Mouse (Mus musculus): ENCODE measurements around the gene Gatad2b. TPM values are rescaled to one million over a fixed set of nuclear protein-coding genes. Genes with fewer than 3 reads are reported as not detected.

Gatad2b gene
- 10 to 100 TPM; 63.0 to 70.9 TPM for total RNA-seq (2023)

DNA sequence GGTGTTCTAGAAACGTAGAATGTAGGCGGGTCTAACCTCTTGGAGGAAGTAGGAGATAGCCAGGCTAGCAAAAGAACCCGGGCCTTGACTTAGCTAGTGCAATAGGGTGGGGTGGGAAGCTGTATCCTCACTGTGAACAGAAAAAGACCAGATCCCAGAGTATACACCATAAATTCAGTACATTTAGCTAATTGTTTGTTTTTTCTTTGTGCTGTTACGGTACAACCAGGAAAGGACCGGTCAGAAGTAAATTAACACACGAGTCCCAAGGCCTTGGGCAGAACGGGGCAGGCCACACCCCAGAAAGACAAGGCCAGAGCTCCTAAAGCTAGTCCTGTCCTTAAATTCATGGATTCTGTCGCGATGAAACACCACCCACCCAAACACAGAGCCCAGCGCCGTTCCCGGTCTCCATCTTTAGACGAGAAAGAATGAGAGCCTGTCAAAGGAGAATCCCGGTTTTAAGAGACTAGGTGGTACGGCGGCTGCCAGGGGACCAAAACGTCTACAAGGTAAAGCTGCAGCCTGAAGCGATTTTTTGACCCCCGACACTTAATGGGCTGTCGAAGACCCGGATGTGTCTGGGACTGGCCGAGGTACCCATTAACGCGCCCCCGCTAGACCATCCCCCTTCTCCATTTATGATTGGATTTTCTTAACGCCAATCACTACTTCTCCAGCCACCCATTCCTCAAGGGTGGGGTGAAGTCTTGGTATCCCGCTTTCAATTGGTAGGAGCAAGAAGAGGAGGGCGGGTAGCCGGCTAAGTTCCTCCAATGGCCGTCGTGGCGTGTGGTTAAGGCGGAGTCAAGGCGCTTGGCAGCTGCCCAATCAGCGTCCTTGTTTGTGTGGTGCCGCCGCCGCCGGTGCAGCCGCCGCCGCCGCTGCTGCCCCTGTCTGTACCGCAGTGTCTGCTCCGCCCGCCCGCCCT is at the start of gene Gatad2b:
Gene Gatad2b, plus strand, starts transcription at position 834 of the 931 bp plus-strand sequence.

DNA sequence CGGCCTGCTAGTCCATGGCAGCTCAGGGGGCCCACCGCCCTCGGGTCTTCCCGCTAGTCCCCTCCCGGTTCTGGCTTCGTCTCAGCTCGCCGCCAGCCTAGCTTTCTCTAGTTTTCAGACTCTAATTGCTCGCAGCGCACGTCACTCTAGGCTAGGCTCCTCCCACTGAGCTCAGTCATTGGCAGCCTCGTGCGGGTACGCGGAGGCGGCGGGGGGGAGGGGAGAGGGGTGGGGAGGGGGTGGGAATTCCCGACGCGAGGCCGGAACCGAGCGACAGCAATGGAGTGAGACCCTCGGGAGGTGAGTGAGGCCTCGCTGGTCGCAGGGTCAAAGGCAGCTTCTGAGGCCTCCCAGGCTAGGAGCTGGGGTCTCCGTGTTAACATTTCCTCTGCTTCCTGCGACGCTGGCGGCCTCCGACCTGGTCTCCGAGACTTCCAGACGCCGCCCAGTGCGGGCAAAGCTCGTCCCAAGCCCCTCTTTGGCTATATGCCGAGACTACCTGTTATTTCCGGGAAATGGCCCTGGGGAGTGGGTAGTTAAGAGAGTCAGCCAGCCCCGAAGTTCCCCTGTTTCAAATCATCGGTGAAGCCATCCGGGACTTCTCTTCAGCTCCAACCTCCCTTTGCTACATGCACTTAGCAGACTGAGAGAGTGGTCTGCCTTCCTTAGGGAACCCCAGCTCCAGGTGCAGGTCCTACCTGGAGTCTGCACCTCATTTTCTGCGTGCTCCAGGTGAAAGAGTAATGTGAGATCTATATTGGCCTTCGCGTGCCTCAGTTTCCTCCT is 44.8 kb upstream of the Gatad2b start, which contains the start of gene Slc39a1:
Gene Slc39a1, plus strand, starts transcription at position 213 of the 786 bp plus-strand sequence.

DNA sequence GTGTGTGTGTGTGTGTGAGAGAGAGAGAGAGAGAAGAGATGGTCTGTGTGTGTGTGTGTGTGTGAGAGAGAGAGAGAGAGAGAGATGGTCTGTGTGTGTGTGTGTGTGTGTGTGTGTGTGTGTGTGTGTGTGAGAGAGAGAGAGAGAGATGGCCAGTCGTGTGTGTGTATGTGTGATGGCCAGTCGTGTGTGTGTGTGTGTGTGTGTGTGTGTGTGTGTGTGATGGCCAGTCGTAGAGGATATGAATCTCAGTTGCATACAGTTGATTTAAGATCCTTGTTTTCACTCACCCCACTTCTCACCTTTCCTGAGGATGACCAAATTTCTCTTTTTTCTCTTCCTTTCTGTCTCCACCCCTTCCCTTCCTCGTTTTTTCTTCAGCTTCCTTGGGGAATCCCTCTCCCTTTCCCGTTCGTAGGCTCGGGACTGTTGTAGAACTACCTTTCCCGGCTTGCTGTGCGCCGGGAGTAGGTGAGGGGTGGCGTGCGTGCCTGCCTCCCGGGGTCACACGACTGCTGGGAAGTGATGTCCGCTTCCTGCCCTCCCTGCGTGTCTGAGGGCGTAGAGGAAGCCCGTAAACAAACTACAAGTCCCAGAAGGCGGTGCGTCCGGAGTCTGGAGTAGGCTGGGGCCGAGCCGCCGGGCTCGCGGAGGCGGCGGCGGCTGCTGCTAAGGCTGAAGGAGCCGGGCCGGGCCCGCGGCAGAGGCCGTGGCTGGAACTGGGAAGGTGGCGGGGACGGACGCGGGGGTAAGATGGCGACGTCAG is 39.1 kb upstream of the Gatad2b start, which contains the start of gene Crtc2:
Gene Crtc2, plus strand, starts transcription at position 511 of the 766 bp plus-strand sequence.

DNA sequence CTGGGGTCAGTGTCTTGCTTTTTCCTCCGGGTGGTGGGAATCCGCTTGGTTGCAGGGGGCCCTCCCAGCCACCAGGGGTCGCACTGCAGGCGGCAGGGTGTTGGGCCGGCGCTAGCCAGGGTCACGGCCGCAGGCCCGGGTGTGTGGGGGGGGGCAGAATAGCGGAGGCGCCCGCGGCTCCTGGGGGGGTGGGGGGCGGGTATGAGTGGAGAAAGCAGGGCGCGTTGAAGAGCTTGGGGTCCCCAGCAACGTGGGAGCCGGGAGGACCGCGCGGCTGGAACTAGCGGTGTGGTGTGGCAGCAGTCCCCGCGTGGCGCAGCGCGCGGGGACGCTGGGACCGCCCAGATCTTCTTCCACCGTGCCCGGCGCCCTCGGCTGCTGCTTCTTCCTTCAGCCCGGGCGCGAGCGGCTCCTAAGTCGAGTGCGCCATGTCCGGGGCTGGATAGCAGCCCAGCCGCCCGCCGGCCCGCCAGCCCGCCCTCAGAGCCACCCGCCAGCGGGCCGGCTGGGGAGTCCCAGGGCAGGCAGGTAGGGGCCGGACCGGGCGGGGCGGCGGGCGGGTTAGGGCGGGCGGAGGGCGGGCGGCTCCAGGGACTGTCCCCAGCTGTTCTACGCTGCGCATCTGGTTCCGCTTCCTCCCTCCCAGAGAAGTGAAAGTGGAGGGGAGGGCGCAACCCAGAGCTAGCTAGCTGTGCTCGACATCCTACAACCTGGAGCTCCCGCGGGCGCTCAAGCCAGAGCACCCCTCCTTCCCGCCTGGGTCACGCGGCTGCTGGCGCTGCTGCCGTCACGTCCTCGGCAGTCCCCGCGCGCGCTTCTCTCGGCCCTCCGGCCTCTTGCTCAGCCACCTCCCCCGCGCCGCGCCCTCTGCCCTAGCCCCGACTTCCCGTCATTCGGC is 27.7 kb upstream of the Gatad2b start, which contains the start of gene Dennd4b:
Gene Dennd4b, plus strand, starts transcription at position 152 of the 898 bp plus-strand sequence.

DNA sequence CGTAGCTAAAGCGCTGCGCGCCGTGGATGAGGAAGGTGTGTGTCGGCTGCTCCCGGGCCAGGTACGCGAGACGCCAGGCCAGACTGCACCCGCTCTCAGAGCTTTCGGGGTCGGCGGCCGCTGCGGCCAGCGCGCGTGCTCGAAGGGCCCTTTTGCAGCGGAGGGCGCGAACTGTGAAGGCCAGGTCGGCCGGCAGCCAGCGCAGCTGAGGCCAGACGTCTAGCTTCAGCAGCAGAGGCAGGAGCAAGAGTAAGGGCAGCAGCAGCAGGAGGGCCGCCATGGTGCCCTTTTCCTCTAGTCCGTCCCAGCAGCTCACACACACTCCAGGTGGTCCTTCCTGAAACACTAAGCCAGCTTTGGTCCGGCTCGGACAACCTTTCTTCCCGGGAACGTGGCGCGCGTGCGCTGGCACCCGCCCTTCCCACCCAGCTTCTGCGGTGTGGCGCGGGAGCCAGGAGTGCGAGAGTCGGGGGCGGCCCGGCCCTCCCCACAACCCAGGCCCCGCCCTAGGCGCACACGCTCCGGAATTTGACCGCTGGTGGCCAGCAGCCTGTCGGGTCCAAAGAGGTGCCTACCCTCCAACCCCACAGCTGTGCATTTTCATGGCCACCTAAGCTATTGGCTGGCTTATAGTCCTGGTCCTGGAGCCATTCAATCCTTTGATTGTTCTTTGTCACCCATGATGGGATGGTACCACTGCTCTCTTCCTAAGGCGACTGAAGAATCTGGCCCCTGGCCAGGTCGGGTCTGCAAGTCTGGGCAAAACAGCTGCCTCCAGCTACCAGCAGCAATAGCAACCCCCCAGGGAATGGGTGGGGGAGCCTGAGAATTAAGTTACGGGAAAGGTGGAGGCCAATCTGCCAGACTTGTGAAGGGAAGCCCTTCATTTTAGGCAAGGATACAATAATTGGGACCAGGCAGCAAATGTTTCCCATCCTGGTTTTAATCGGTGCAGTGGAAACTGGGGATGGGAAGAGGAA is 96.8 kb downstream of the Gatad2b start, which contains the start of gene Slc27a3:
Gene Slc27a3, minus strand, starts transcription at position 428 of the 980 bp plus-strand sequence.

Other genes starting within 250 kb of the Gatad2b start
- 10 to 100 TPM; 47.6 to 50.8 TPM for gene 4933434E20Rik, start 241.5 kb upstream of the Gatad2b start, total RNA-seq (2023)
- gene Ubap2l, start 240.6 kb upstream of the Gatad2b start, total RNA-seq (2023): 100 to 1,000 TPM; 127 to 154 TPM
- gene Tpm3, start 220.5 kb upstream of the Gatad2b start, total RNA-seq (2023): 100 to 1,000 TPM; 808 to 885 TPM
- gene Nup210l, start 189.0 kb upstream of the Gatad2b start, total RNA-seq (2023): under 1 TPM; 0.77 to 0.84 TPM
- 1,000 to 10,000 TPM; 1,765 to 1,918 TPM for gene Rps27, start 79.5 kb upstream of the Gatad2b start, total RNA-seq (2023)
- gene Rab13, start 79.5 kb upstream of the Gatad2b start, total RNA-seq (2023): 1 to 10 TPM; 2.3 to 3.9 TPM
- gene Jtb, start 61.6 kb upstream of the Gatad2b start, total RNA-seq (2023): 10 to 100 TPM; 27.6 to 30.9 TPM
- not detected for gene Creb3l4, start 49.7 kb upstream of the Gatad2b start, total RNA-seq (2023)
- 10 to 100 TPM; 21.0 to 22.9 TPM for gene Slc39a1, start 45.0 kb upstream of the Gatad2b start, total RNA-seq (2023)
- 10 to 100 TPM; 59.8 to 70.4 TPM for gene Crtc2, start 39.0 kb upstream of the Gatad2b start, total RNA-seq (2023)
- gene Dennd4b, start 28.0 kb upstream of the Gatad2b start, total RNA-seq (2023): 10 to 100 TPM; 49.7 to 67.2 TPM
- gene Slc27a3, start 96.8 kb downstream of the Gatad2b start, total RNA-seq (2023): 1 to 10 TPM; 1.3 to 1.6 TPM
- 10 to 100 TPM; 41.6 to 47.1 TPM for gene Ints3, start 140.4 kb downstream of the Gatad2b start, total RNA-seq (2023)
- under 1 TPM; 0.24 to 0.53 TPM for gene Npr1, start 172.7 kb downstream of the Gatad2b start, total RNA-seq (2023)
- gene Ilf2, start 182.9 kb downstream of the Gatad2b start, total RNA-seq (2023): 10 to 100 TPM; 48.3 to 54.9 TPM
- 10 to 100 TPM; 29.9 to 34.6 TPM for gene Snapin, start 197.9 kb downstream of the Gatad2b start, total RNA-seq (2023)
- 10 to 100 TPM; 71.9 to 85.5 TPM for gene Chtop, start 216.3 kb downstream of the Gatad2b start, total RNA-seq (2023)
- 10 to 100 TPM; 20.7 to 24.0 TPM for gene S100a1, start 221.2 kb downstream of the Gatad2b start, total RNA-seq (2023)
- 10 to 100 TPM; 37.9 to 38.8 TPM for gene S100a13, start 221.3 kb downstream of the Gatad2b start, total RNA-seq (2023)
- under 1 TPM in 1 of 2 experiments, not detected in 1; 0.69 TPM for gene S100a14, start 233.7 kb downstream of the Gatad2b start, total RNA-seq (2023)
- gene S100a16, start 244.1 kb downstream of the Gatad2b start, total RNA-seq (2023): not detected